Mouse (Mus musculus) activated CD4-positive, CD25-positive, alpha-beta regulatory T cell, adult 4 months (primary cell): ENCODE data around the gene Dhh. TPM values are rescaled to one million over a fixed set of nuclear protein-coding genes. Genes with fewer than 3 reads are reported as not detected.
A peak's percentile ranks its signal among the peaks of the same experiment; 100 is the strongest.

ENCODE experiments used
- ATAC-seq: one replicate; pipeline ENCODE4 v1.8.0; 2017
- polyA plus RNA-seq, 2 experiments: library from polyadenylated mRNA; unstranded; fragments of 100-300 nt; shearing (Covaris generic); gene quantifications; one replicate each; pipeline ENCODE4 v1.2.1; 2017

Gene Dhh
- polyA plus RNA-seq, 2 experiments from 2014 or later, result 0.11 to 0.15 TPM

GRCm38 (mm10) chr15:98871070-98871915, 27.0 kb downstream of the Dhh start, which contains the start of gene Kmt2d:
TSS of gene Kmt2d (minus strand) at chr15:98871204.
- ATAC-seq, result no peak

- no peak for ATAC-seq
These were observed 27.9 kb downstream of the Dhh start for GRCm38 (mm10) chr15:98870179-98871069.

GRCm38 (mm10) chr15:98869342-98870178, 28.8 kb downstream of the Dhh start:
- ATAC-seq, result no peak

- ATAC-seq, result no peak
These were observed 29.8 kb downstream of the Dhh start for GRCm38 (mm10) chr15:98868346-98869063.

GRCm38 (mm10) chr15:98867321-98867720, 31.0 kb downstream of the Dhh start:
- ATAC-seq, result peak; percentile 64

GRCm38 (mm10) chr15:98866501-98866900, 31.8 kb downstream of the Dhh start:
- ATAC-seq, result no peak

GRCm38 (mm10) chr15:98865771-98866170, 32.6 kb downstream of the Dhh start:
- no peak for ATAC-seq

- ATAC-seq, result no peak
These were observed 33.4 kb downstream of the Dhh start for GRCm38 (mm10) chr15:98864951-98865350.

GRCm38 (mm10) chr15:98863451-98863958, 34.8 kb downstream of the Dhh start:
- no peak for ATAC-seq

GRCm38 (mm10) chr15:98861701-98862410, 36.5 kb downstream of the Dhh start:
- no peak for ATAC-seq

- ATAC-seq, result no peak
These were observed 37.4 kb downstream of the Dhh start for GRCm38 (mm10) chr15:98860921-98861320.

GRCm38 (mm10) chr15:98859319-98860043, 38.9 kb downstream of the Dhh start:
- no peak for ATAC-seq

- ATAC-seq, result no peak
These were observed 44.1 kb downstream of the Dhh start for GRCm38 (mm10) chr15:98854214-98854613.

- no peak for ATAC-seq
These were observed 45.0 kb downstream of the Dhh start for GRCm38 (mm10) chr15:98853161-98853937.

GRCm38 (mm10) chr15:98852733-98853132, 45.6 kb downstream of the Dhh start:
- no peak for ATAC-seq

GRCm38 (mm10) chr15:98852071-98852470, 46.3 kb downstream of the Dhh start:
- no peak for ATAC-seq

- ATAC-seq, result no peak
These were observed 47.0 kb downstream of the Dhh start for GRCm38 (mm10) chr15:98851229-98851818.

GRCm38 (mm10) chr15:98850668-98851067, 47.7 kb downstream of the Dhh start:
- no peak for ATAC-seq
